Mouse (Mus musculus) erythroblast, embryonic 14.5 days (primary cell): ENCODE data around the gene Ppa1.

Source experiments
- GATA1 ChIP-seq: IDR thresholded peaks from 2 replicates; pipeline ENCODE4 v1.6.1; 2012; ENCODE audit warnings: low read length, inconsistent platforms, mixed read lengths
- TAL1 ChIP-seq: IDR thresholded peaks from 3 replicates; pipeline ENCODE4 v1.6.1; 2012; ENCODE audit warnings: low read length, inconsistent platforms, mixed read lengths

DNA sequence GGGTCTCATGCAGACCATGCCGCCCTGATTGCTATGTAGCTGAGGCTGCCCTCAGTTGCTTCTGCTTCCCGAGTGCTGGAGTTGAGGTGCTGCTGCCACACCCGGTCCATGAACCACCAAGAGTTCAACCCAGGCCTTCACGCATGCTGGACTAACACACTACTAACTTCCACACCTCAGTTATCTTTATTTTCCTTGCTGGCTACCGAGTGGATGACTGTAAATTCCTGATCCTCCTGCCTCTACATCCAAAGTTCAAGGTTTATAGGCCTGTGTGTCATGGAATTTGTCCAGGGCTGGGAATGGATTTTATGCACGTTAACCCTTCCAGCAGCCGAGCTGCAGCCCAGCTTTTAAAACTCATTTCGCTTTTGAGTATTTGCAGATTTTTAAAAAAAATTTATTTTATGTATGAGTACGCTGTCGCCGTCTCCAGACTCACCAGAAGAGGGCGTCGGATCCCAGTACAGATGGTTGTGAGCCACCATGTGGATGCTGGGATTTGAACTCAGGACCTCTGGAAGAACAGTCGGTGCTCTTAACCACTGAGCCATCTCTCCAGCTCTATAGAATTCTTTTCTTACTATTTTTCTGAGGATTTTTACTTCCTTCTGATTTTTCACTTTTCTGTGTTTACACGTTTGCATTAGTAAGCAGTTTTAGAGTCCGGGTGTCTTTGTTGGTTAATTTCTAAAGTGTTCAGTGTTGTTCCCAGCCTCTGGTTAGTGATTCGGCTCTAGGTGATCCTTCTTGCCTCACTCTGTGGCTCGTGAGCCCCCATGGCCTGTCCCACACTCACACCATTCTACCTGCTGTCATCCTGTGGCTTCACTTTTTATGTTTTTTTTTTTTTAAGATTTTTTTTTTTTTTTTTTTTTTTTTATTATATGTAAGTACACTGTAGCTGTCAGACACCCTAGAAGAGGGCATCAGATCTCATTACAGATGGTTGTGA, 8.9 kb downstream of the Ppa1 start:
- no peak for TF ChIP-seq GATA1
- TF ChIP-seq TAL1: no peak
